Mouse (Mus musculus): ENCODE data around the gene Cyp2b23. TPM values are rescaled to one million over a fixed set of nuclear protein-coding genes. Genes with fewer than 3 reads are reported as not detected.

The Cyp2b23 gene
- polyA plus RNA-seq, 1 experiment from 2014 or later = not detected

Other genes with a start within 250 kb of the Cyp2b23 start
- gene Nlrp9a, start 151.4 kb downstream of the Cyp2b23 start, polyA plus RNA-seq (2015; fragmentation: Nextera tagmentation; extraction: Ambion mirVana) = not detected in 2 replicates
- not detected in 2 replicates for gene Vmn1r185, start 68.0 kb downstream of the Cyp2b23 start, polyA plus RNA-seq (2015; fragmentation: Nextera tagmentation; extraction: Ambion mirVana)
- not detected in 2 replicates for gene Cyp2b19, start 70.7 kb upstream of the Cyp2b23 start, polyA plus RNA-seq (2015; fragmentation: Nextera tagmentation; extraction: Ambion mirVana)
- gene Cyp2g1, start 122.5 kb upstream of the Cyp2b23 start, polyA plus RNA-seq (2015; fragmentation: Nextera tagmentation; extraction: Ambion mirVana) = not detected in 2 replicates
- gene Cyp2a5, start 148.9 kb upstream of the Cyp2b23 start, polyA plus RNA-seq (2015; fragmentation: Nextera tagmentation; extraction: Ambion mirVana) = 2.1 and 2.6 TPM in 2 replicates

Data from liver, embryonic 16.5 days (tissue).